Comparison of ENCODE assay signal across 21 mouse cellular contexts in the genomic region with DNA sequence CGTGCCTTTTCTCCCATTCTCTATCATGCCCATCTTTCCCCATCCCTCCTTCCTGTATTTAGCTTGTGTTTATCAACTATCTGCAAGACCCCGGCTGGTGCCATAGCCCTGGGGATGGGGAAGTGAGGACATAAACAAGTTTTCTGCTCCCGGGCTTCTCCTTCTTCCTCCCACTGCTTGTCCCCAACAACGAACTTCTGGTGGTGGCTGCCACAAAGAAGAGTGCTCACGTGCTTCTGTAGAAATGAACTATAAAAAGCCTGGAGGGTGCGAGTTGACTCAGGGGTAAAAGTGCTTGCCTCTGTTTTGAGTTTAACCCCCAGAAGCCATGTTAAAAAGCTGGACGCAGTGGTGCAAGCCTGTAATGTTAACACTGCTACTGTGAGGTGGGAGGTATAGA. TPM values are rescaled to one million over a fixed set of nuclear protein-coding genes. Genes with fewer than 3 reads are reported as not detected.
DNase-seq lines count a peak whose midpoint lies in the region; ATAC-seq and TF ChIP-seq lines count a peak whose summit lies in the region.
"Had no signal": no experiment of that assay in that cellular context is flagged by ENCODE, and none has a peak within 500 bp of the region (broad histone marks: within the 10 kb centered on the region; RNA-seq: fewer than 3 reads in every experiment).

No protein-coding gene starts in this region.

- TF ChIP-seq CTCF in bone marrow, adult 2 months (IDR thresholded peaks at IDR 0.05; ENCODE audit: control insufficient read depth, insufficient read depth, low read length), result no peak
- no peak for TF ChIP-seq CTCF in cerebellum, adult 2 months (IDR thresholded peaks at IDR 0.05; ENCODE audit: borderline replicate concordance, insufficient read depth, low read depth, low read length)

- H3K9me3 ChIP-seq in liver, embryonic 16.5 days (replicated peaks; ENCODE audit: control insufficient read depth, low read length), result peaks cover 3% of the 10 kb centered on the region
- no peaks in the 10 kb centered on the region for H3K9me3 ChIP-seq in kidney, embryonic 14.5 days (ENCODE audit: control insufficient read depth, low read length)
- H3K9me3 ChIP-seq: forebrain, embryonic 15.5 days; hindbrain, embryonic 13.5 days; intestine, embryonic 15.5 days; limb, embryonic 10.5 days; neural tube, embryonic 15.5 days had no signal

- no peaks in the 10 kb centered on the region for H3K36me3 ChIP-seq in liver, embryonic 16.5 days (ENCODE audit: control insufficient read depth, insufficient read depth)
- no peaks in the 10 kb centered on the region for H3K36me3 ChIP-seq in kidney, embryonic 14.5 days (ENCODE audit: control insufficient read depth, insufficient read depth, low read length)
- H3K36me3 ChIP-seq: forebrain, embryonic 15.5 days; G1E; hindbrain, embryonic 13.5 days; intestine, embryonic 15.5 days; limb, embryonic 10.5 days; midbrain, embryonic 12.5 days; neural tube, embryonic 15.5 days had no signal

- 3% methylated on average over 7 of the region's 7 CpGs for WGBS in bone marrow, adult 2 months
- WGBS in liver, embryonic 16.5 days (ENCODE audit: insufficient replicate concordance), result 7% methylated on average over 7 of the region's 7 CpGs
- WGBS in kidney, embryonic 14.5 days, result 56% methylated on average over 7 of the region's 7 CpGs
- WGBS in cerebellum, adult 2 months, result 64% methylated on average over 7 of the region's 7 CpGs

- no peak for TF ChIP-seq POLR2A in bone marrow, adult 2 months (IDR thresholded peaks at IDR 0.05; ENCODE audit: borderline replicate concordance, control insufficient read depth, low read depth, low read length)
- no peak for TF ChIP-seq POLR2A in cerebellum, adult 2 months (IDR thresholded peaks at IDR 0.05; ENCODE audit: borderline replicate concordance, insufficient read depth, low read length)

- DNase-seq in layer of hippocampus, adult 9-11 months, result peak; percentile 27
- DNase-seq in layer of hippocampus, postnatal 25 days (ENCODE audit: extremely low spot score in 1 of 2, low spot score in 1 of 2), result no peak
- no peak for DNase-seq in urinary bladder, postnatal 4 days (ENCODE audit: low spot score in 2 of 2)
- DNase-seq in cerebellum, adult 2 months, result no peak
- DNase-seq: cerebellum, postnatal 14 days; thymus, postnatal 4 days had no signal

- H3K9ac ChIP-seq in liver, embryonic 16.5 days (ENCODE audit: low read depth, low read length), result no peak overlapping the region
- H3K9ac ChIP-seq in kidney, embryonic 14.5 days (ENCODE audit: low read depth, low read length), result no peak overlapping the region
- H3K9ac ChIP-seq: forebrain, embryonic 15.5 days; hindbrain, embryonic 13.5 days; intestine, embryonic 15.5 days; midbrain, embryonic 12.5 days; neural tube, embryonic 15.5 days had no signal

- H3K4me1 ChIP-seq in bone marrow, adult 2 months (ENCODE audit: control insufficient read depth, insufficient read depth, low read length), result peaks cover 8% of the 10 kb centered on the region
- H3K4me1 ChIP-seq in liver, embryonic 16.5 days (ENCODE audit: control insufficient read depth, low read depth, low read length), result no peaks in the 10 kb centered on the region
- no peaks in the 10 kb centered on the region for H3K4me1 ChIP-seq in kidney, embryonic 14.5 days (ENCODE audit: control insufficient read depth, insufficient read depth, low read length)
- peaks cover 2% of the 10 kb centered on the region; the same call in 1 of the 2 replicates for H3K4me1 ChIP-seq in cerebellum, adult 2 months (ENCODE audit: control insufficient read depth, insufficient read depth, low read length)
- H3K4me1 ChIP-seq: forebrain, embryonic 15.5 days; hindbrain, embryonic 13.5 days; intestine, embryonic 15.5 days; limb, embryonic 10.5 days; midbrain, embryonic 12.5 days; neural tube, embryonic 15.5 days had no signal

- H3K4me2 ChIP-seq in liver, embryonic 16.5 days (ENCODE audit: low read depth, low read length), result no peak overlapping the region
- H3K4me2 ChIP-seq in kidney, embryonic 14.5 days (replicated peaks; ENCODE audit: low read depth, low read length), result no peak overlapping the region
- H3K4me2 ChIP-seq: forebrain, embryonic 15.5 days; hindbrain, embryonic 13.5 days; intestine, embryonic 15.5 days; midbrain, embryonic 12.5 days; neural tube, embryonic 15.5 days had no signal

- peak; percentile 62 for ATAC-seq in granulocyte monocyte progenitor cell, adult 5-6 weeks (replicated peaks; ENCODE audit: poor library complexity, severe bottlenecking)
- no peak for ATAC-seq in liver, embryonic 16.5 days (ENCODE audit: low read depth)
- ATAC-seq in kidney, embryonic 14.5 days (ENCODE audit: low FRiP score, low TSS enrichment), result no peak
- ATAC-seq: forebrain, embryonic 15.5 days; intestine, embryonic 15.5 days had no signal

- H3K4me3 ChIP-seq in bone marrow, adult 2 months (replicated peaks; ENCODE audit: control insufficient read depth, low read depth, low read length), result no peak overlapping the region
- no peak overlapping the region for H3K4me3 ChIP-seq in liver, embryonic 16.5 days (ENCODE audit: low read depth, low read length)
- no peak overlapping the region for H3K4me3 ChIP-seq in kidney, embryonic 14.5 days (ENCODE audit: low read length)
- H3K4me3 ChIP-seq in cerebellum, adult 2 months (replicated peaks; ENCODE audit: insufficient read depth, low read depth, low read length), result no peak overlapping the region
- H3K4me3 ChIP-seq: erythroblast, embryonic 14.5 days; forebrain, embryonic 15.5 days; hindbrain, embryonic 13.5 days; intestine, embryonic 15.5 days; limb, embryonic 10.5 days; midbrain, embryonic 12.5 days; myocyte; neural tube, embryonic 15.5 days had no signal

- H3K27ac ChIP-seq in bone marrow, adult 2 months (ENCODE audit: control insufficient read depth, insufficient read depth, low read depth, low read length, poor library complexity), result peak overlapping the region; percentile 64
- peak overlapping the region; percentile 37 for H3K27ac ChIP-seq in liver, embryonic 16.5 days (ENCODE audit: low read length)
- no peak overlapping the region for H3K27ac ChIP-seq in kidney, embryonic 14.5 days (ENCODE audit: low read depth, low read length)
- no peak overlapping the region for H3K27ac ChIP-seq in cerebellum, adult 2 months (ENCODE audit: insufficient read depth, low read length)
- H3K27ac ChIP-seq: forebrain, embryonic 15.5 days; hindbrain, embryonic 13.5 days; intestine, embryonic 15.5 days; limb, embryonic 10.5 days; midbrain, embryonic 12.5 days; neural tube, embryonic 15.5 days had no signal

- H3K27me3 ChIP-seq in liver, embryonic 16.5 days (ENCODE audit: control insufficient read depth, insufficient read depth, low read depth, low read length), result no peaks in the 10 kb centered on the region
- no peaks in the 10 kb centered on the region for H3K27me3 ChIP-seq in kidney, embryonic 14.5 days (ENCODE audit: control insufficient read depth, insufficient read depth, low read length)
- no peaks in the 10 kb centered on the region for H3K27me3 ChIP-seq in cerebellum, adult 2 months (ENCODE audit: control insufficient read depth, insufficient read depth, low read length)
- H3K27me3 ChIP-seq: forebrain, embryonic 15.5 days; intestine, embryonic 15.5 days had no signal

RNA-seq across cellular contexts. Expression of a gene that starts 19.2 kb away (rescaled TPM):
- total RNA-seq in layer of hippocampus, postnatal 25 days (2021), result not detected
- polyA plus RNA-seq in bone marrow, adult 2 months (2011; ENCODE audit: insufficient read depth, insufficient read length, low replicate concordance, missing spikeins), result 3.1 and 17.5 TPM in 2 replicates
- total RNA-seq in granulocyte monocyte progenitor cell, adult 5-6 weeks (2014; fragmentation: Nextera tagmentation), result 24.4 and 25.9 TPM in 2 replicates
- 17.4 and 17.7 TPM in 2 replicates for total RNA-seq in granulocyte monocyte progenitor cell, adult 5-6 weeks (2017)
- 1.5 and 1.9 TPM in 2 replicates for polyA plus RNA-seq in liver, embryonic 16.5 days (2015; fragmentation: Nextera tagmentation; extraction: Ambion mirVana)
- 0.21 and 0.49 TPM in 2 replicates for polyA plus RNA-seq in kidney, embryonic 14.5 days (2014; fragmentation: Nextera tagmentation; extraction: Ambion mirVana)
- polyA plus RNA-seq in cerebellum, adult 2 months (2012; rRNA removed), result 0.44 and 0.71 TPM in 2 replicates
- polyA plus RNA-seq: erythroblast, embryonic 14.5 days; forebrain, embryonic 15.5 days; G1E; hindbrain, embryonic 13.5 days; limb, embryonic 10.5 days had no signal

RNA-seq across cellular contexts. Expression of a gene that starts 25.1 kb away (rescaled TPM):
- under 1 TPM; 0.37 to 0.52 TPM for total RNA-seq in layer of hippocampus, postnatal 25 days (2021)
- 4.7 and 15.1 TPM in 2 replicates for polyA plus RNA-seq in bone marrow, adult 2 months (2011; ENCODE audit: insufficient read depth, insufficient read length, low replicate concordance, missing spikeins)
- 11.4 and 12.6 TPM in 2 replicates for total RNA-seq in granulocyte monocyte progenitor cell, adult 5-6 weeks (2014; fragmentation: Nextera tagmentation)
- 14.3 and 20.8 TPM in 2 replicates for total RNA-seq in granulocyte monocyte progenitor cell, adult 5-6 weeks (2017)
- 5.9 and 6.2 TPM in 2 replicates for polyA plus RNA-seq in liver, embryonic 16.5 days (2015; fragmentation: Nextera tagmentation; extraction: Ambion mirVana)
- polyA plus RNA-seq in kidney, embryonic 14.5 days (2014; fragmentation: Nextera tagmentation; extraction: Ambion mirVana), result 0.91 and 1.2 TPM in 2 replicates
- polyA plus RNA-seq in cerebellum, adult 2 months (2012; rRNA removed), result 5.2 and 6.5 TPM in 2 replicates
- polyA plus RNA-seq: erythroblast, embryonic 14.5 days; G1E had no signal

RNA-seq across cellular contexts. Expression of a gene that starts 54.0 kb away (rescaled TPM):
- not detected for total RNA-seq in layer of hippocampus, postnatal 25 days (2021)
- polyA plus RNA-seq in bone marrow, adult 2 months (2011; ENCODE audit: insufficient read depth, insufficient read length, low replicate concordance, missing spikeins), result 4.0 and 12.7 TPM in 2 replicates
- not detected in 2 replicates for total RNA-seq in granulocyte monocyte progenitor cell, adult 5-6 weeks (2014; fragmentation: Nextera tagmentation)
- not detected in 2 replicates for total RNA-seq in granulocyte monocyte progenitor cell, adult 5-6 weeks (2017)
- polyA plus RNA-seq in liver, embryonic 16.5 days (2015; fragmentation: Nextera tagmentation; extraction: Ambion mirVana), result 0.14 TPM in 1 of 2 replicates, not detected in the other
- not detected in 2 replicates for polyA plus RNA-seq in kidney, embryonic 14.5 days (2014; fragmentation: Nextera tagmentation; extraction: Ambion mirVana)
- 0.18 TPM in 1 of 2 replicates, not detected in the other for polyA plus RNA-seq in cerebellum, adult 2 months (2012; rRNA removed)
- total RNA-seq: adrenal gland, postnatal 4 days; G1E had no signal
- polyA plus RNA-seq: erythroblast, embryonic 14.5 days; forebrain, embryonic 15.5 days; G1E; hindbrain, embryonic 13.5 days; intestine, embryonic 15.5 days; kidney, embryonic 16.5 days; limb, embryonic 10.5 days; midbrain, embryonic 12.5 days; myocyte; neural tube, embryonic 15.5 days had no signal

Comparison
In these comparisons a context has a peak if more than half of its experiments do, and no peak if none do; other contexts are left out.
1. H3K27ac ChIP-seq: peak in bone marrow, adult 2 months (single experiment) and liver, embryonic 16.5 days (single experiment); none in kidney, embryonic 14.5 days (single experiment) and cerebellum, adult 2 months (single experiment).